Comparison of ENCODE assay signal across 12 mouse cellular contexts in genomic region chr19:8817001-8817400, GRCm38 (mm10). TPM values are rescaled to one million over a fixed set of nuclear protein-coding genes. Genes with fewer than 3 reads are reported as not detected.
A peak's percentile ranks its signal among the peaks of the same experiment; 100 is the strongest.
DNase-seq lines count a peak whose midpoint lies in the region; ATAC-seq and TF ChIP-seq lines count a peak whose summit lies in the region.
"Had no signal": no experiment of that assay in that cellular context is flagged by ENCODE, and none has a peak within 500 bp of the region (broad histone marks: within the 10 kb centered on the region; RNA-seq: fewer than 3 reads in every experiment).

No protein-coding gene starts in this region.

- H3K9me3 ChIP-seq in heart, embryonic 12.5 days (replicated peaks): no peaks in the 10 kb centered on the region
- H3K9me3 ChIP-seq in G1E (replicated peaks): no peaks in the 10 kb centered on the region
- H3K9me3 ChIP-seq in hindbrain, embryonic 14.5 days (ENCODE audit: control insufficient read depth, low read length): no peaks in the 10 kb centered on the region
- no peaks in the 10 kb centered on the region for H3K9me3 ChIP-seq in midbrain, embryonic 13.5 days

- TF ChIP-seq POLR2A in heart, adult 2 months (IDR thresholded peaks at IDR 0.05; ENCODE audit: insufficient read depth, low read depth, low read length): no peak

- H3K9ac ChIP-seq in heart, embryonic 12.5 days: peak overlapping the region; percentile 30; the same call in 1 of the 2 replicates
- H3K9ac ChIP-seq in heart, adult 2 months (ENCODE audit: low read depth, low read length): no peak overlapping the region
- peak overlapping the region; percentile 84 for H3K9ac ChIP-seq in hindbrain, embryonic 14.5 days
- peak overlapping the region; percentile 50 for H3K9ac ChIP-seq in midbrain, embryonic 13.5 days (replicated peaks)

- peaks cover 45% of the 10 kb centered on the region for H3K36me3 ChIP-seq in heart, embryonic 12.5 days
- H3K36me3 ChIP-seq in heart, adult 2 months (ENCODE audit: control insufficient read depth, insufficient read depth, low read length): peaks cover 6% of the 10 kb centered on the region
- H3K36me3 ChIP-seq in G1E (replicated peaks): peaks cover 57% of the 10 kb centered on the region
- H3K36me3 ChIP-seq in hindbrain, embryonic 14.5 days (replicated peaks; ENCODE audit: control insufficient read depth, insufficient read depth): peaks cover 35% of the 10 kb centered on the region
- H3K36me3 ChIP-seq in midbrain, embryonic 13.5 days: peaks cover 33% of the 10 kb centered on the region

- peaks cover 18% of the 10 kb centered on the region for H3K4me1 ChIP-seq in heart, embryonic 12.5 days (replicated peaks)
- peaks cover 5% of the 10 kb centered on the region for H3K4me1 ChIP-seq in heart, adult 2 months (ENCODE audit: control insufficient read depth, insufficient read depth, low read length)
- H3K4me1 ChIP-seq in G1E (ENCODE audit: insufficient read depth, low read depth, low read length): peaks cover 33% of the 10 kb centered on the region
- peaks cover 32% of the 10 kb centered on the region for H3K4me1 ChIP-seq in hindbrain, embryonic 14.5 days (replicated peaks; ENCODE audit: control insufficient read depth, insufficient read depth, low read length)
- peaks cover 49% of the 10 kb centered on the region for H3K4me1 ChIP-seq in midbrain, embryonic 13.5 days (replicated peaks)

- H3K4me2 ChIP-seq in heart, embryonic 12.5 days: peak overlapping the region; percentile 17; the same call in 1 of the 2 replicates
- peak overlapping the region; percentile 76 for H3K4me2 ChIP-seq in hindbrain, embryonic 14.5 days (replicated peaks)
- peak overlapping the region; percentile 26 for H3K4me2 ChIP-seq in midbrain, embryonic 13.5 days (replicated peaks)

- DNase-seq in heart, adult 2 months: no peak
- DNase-seq in G1E (ENCODE audit: low spot score) (no peak), adipocyte (ENCODE audit: low spot score) (no peak)
- no peak for DNase-seq in hindbrain, embryonic 14.5 days (ENCODE audit: low spot score)
- no peak for DNase-seq in layer of hippocampus, adult 2 months (ENCODE audit: low spot score in 2 of 2)
- no peak for DNase-seq in right cerebral cortex, adult 2 months (ENCODE audit: low spot score in 2 of 2)

- intact Hi-C loops in heart, adult 2 months (cut with DNase I): loop anchor here (5.0 kb wide), 4 partner anchors 45 to 95 kb away; partner anchors contain the start of genes 1700092M07Rik, Nxf1, Slc3a2 and Stx5a

- H3K79me2 ChIP-seq in heart, adult 2 months (replicated peaks; ENCODE audit: control insufficient read depth, insufficient read depth, low read length): peaks cover 1% of the 10 kb centered on the region; the same call in 1 of the 2 replicates

- WGBS in heart, embryonic 12.5 days: 82% methylated on average over 3 of the region's 3 CpGs
- WGBS in heart, adult 2 months: 61% methylated on average over 3 of the region's 3 CpGs
- WGBS in hindbrain, embryonic 14.5 days: 68% methylated on average over 3 of the region's 3 CpGs
- 40% methylated on average over 3 of the region's 3 CpGs for WGBS in midbrain, embryonic 13.5 days

- no peak overlapping the region for H3K27ac ChIP-seq in heart, embryonic 12.5 days (ENCODE audit: poor library complexity, severe bottlenecking)
- H3K27ac ChIP-seq in heart, adult 2 months: no peak overlapping the region
- no peak overlapping the region for H3K27ac ChIP-seq in hindbrain, embryonic 14.5 days
- no peak overlapping the region for H3K27ac ChIP-seq in midbrain, embryonic 13.5 days
- H3K27ac ChIP-seq in layer of hippocampus, adult 2 months: no peak overlapping the region

- H3K27me3 ChIP-seq in heart, embryonic 12.5 days (replicated peaks): no peaks in the 10 kb centered on the region
- H3K27me3 ChIP-seq in heart, adult 2 months (ENCODE audit: control insufficient read depth, insufficient read depth, low read length): no peaks in the 10 kb centered on the region
- no peaks in the 10 kb centered on the region for H3K27me3 ChIP-seq in G1E (ENCODE audit: insufficient read depth, low read length)
- H3K27me3 ChIP-seq in hindbrain, embryonic 14.5 days (ENCODE audit: control insufficient read depth, insufficient read depth, low read length): no peaks in the 10 kb centered on the region
- no peaks in the 10 kb centered on the region for H3K27me3 ChIP-seq in midbrain, embryonic 13.5 days

- no peak for TF ChIP-seq CTCF in heart, adult 2 months (IDR thresholded peaks at IDR 0.05)
- no peak for TF ChIP-seq CTCF in G1E (IDR thresholded peaks at IDR 0.05; ENCODE audit: low read depth, low read length)
- TF ChIP-seq CTCF in layer of hippocampus, adult 2 months (conservative IDR thresholded peaks at IDR 0.05): no peak

- H3K4me3 ChIP-seq in heart, embryonic 12.5 days: no peak overlapping the region
- no peak overlapping the region for H3K4me3 ChIP-seq in heart, adult 2 months
- peak overlapping the region; percentile 4; the same call in 1 of the 2 replicates for H3K4me3 ChIP-seq in G1E (ENCODE audit: low read depth, low read length)
- H3K4me3 ChIP-seq in hindbrain, embryonic 14.5 days (replicated peaks; ENCODE audit: low read length): 0 out of 2 replicates have a peak overlapping the region, but pooled peaks have one; percentile 7
- peak overlapping the region; percentile 9 for H3K4me3 ChIP-seq in midbrain, embryonic 13.5 days (replicated peaks)
- no peak overlapping the region for H3K4me3 ChIP-seq in layer of hippocampus, adult 2 months

- no peak for ATAC-seq in heart, embryonic 12.5 days (ENCODE audit: insufficient number of reproducible peaks, low FRiP score)
- no peak for ATAC-seq in G1E (ENCODE audit: extremely low read depth, insufficient number of reproducible peaks, low FRiP score, poor library complexity, severe bottlenecking)
- no peak for ATAC-seq in hindbrain, embryonic 14.5 days (ENCODE audit: low FRiP score)
- no peak for ATAC-seq in midbrain, embryonic 13.5 days
- ATAC-seq: activated CD4-positive, CD25-positive, alpha-beta regulatory T cell, adult 4 months had no signal

- TF ChIP-seq EP300 in heart, adult 2 months (IDR thresholded peaks at IDR 0.05; ENCODE audit: insufficient read depth, low read depth, low read length): no peak

RNA-seq across cellular contexts. Expression of gene Ttc9c, which starts 2.1 kb away (rescaled TPM):
- 36.3 and 37.0 TPM in 2 replicates for polyA plus RNA-seq in heart, embryonic 12.5 days (2016; fragmentation: Nextera tagmentation; extraction: Ambion mirVana)
- total RNA-seq in heart, adult 2 months (2021): 10 to 100 TPM; 14.1 TPM
- polyA plus RNA-seq in heart, adult 2 months (2012; rRNA removed): 9.5 and 17.8 TPM in 2 replicates
- 61.6 and 73.9 TPM in 2 replicates for total RNA-seq in G1E (2014; fragmentation: Nextera tagmentation)
- total RNA-seq in G1E (2017): 74.7 and 76.1 TPM in 2 replicates
- polyA plus RNA-seq in G1E (2012): 4.7 and 6.9 TPM in 2 replicates
- polyA plus RNA-seq in hindbrain, embryonic 14.5 days (2014; fragmentation: Nextera tagmentation; extraction: Ambion mirVana): 46.9 and 56.1 TPM in 2 replicates
- 66.1 and 70.3 TPM in 2 replicates for polyA plus RNA-seq in midbrain, embryonic 13.5 days (2015; fragmentation: Nextera tagmentation; extraction: Ambion mirVana)
- total RNA-seq in layer of hippocampus, adult 2 months (2021): 10 to 100 TPM; 36.5 to 37.9 TPM

RNA-seq across cellular contexts. Expression of gene Hnrnpul2, which starts 2.8 kb away (rescaled TPM):
- 3.8 TPM in 2 replicates for polyA plus RNA-seq in heart, embryonic 12.5 days (2016; fragmentation: Nextera tagmentation; extraction: Ambion mirVana)
- 10 to 100 TPM; 44.7 to 47.5 TPM for total RNA-seq in heart, adult 2 months (2021)
- 12.4 and 23.2 TPM in 2 replicates for polyA plus RNA-seq in heart, adult 2 months (2012; rRNA removed)
- total RNA-seq in G1E (2014; fragmentation: Nextera tagmentation) (75.0 and 82.1 TPM in 2 replicates), G1E (2017) (33.7 and 45.9 TPM in 2 replicates)
- polyA plus RNA-seq in G1E (2012): 114 and 136 TPM in 2 replicates
- 8.0 and 8.4 TPM in 2 replicates for polyA plus RNA-seq in hindbrain, embryonic 14.5 days (2014; fragmentation: Nextera tagmentation; extraction: Ambion mirVana)
- polyA plus RNA-seq in midbrain, embryonic 13.5 days (2015; fragmentation: Nextera tagmentation; extraction: Ambion mirVana): 6.1 and 6.4 TPM in 2 replicates
- total RNA-seq in layer of hippocampus, adult 2 months (2021): 100 to 1,000 TPM; 123 to 127 TPM

RNA-seq across cellular contexts. Expression of gene AC129217.1, which starts 12.6 kb away (rescaled TPM):
- polyA plus RNA-seq in heart, embryonic 12.5 days (2016; fragmentation: Nextera tagmentation; extraction: Ambion mirVana): not detected in 2 replicates
- not detected for total RNA-seq in heart, adult 2 months (2021)
- not detected in 2 replicates for polyA plus RNA-seq in heart, adult 2 months (2012; rRNA removed)
- total RNA-seq in G1E (2014; fragmentation: Nextera tagmentation): not detected in 2 replicates
- 3.4 and 3.7 TPM in 2 replicates for total RNA-seq in G1E (2017)
- polyA plus RNA-seq in G1E (2012): 102 and 115 TPM in 2 replicates
- polyA plus RNA-seq in hindbrain, embryonic 14.5 days (2014; fragmentation: Nextera tagmentation; extraction: Ambion mirVana): not detected in 2 replicates
- not detected in 2 replicates for polyA plus RNA-seq in midbrain, embryonic 13.5 days (2015; fragmentation: Nextera tagmentation; extraction: Ambion mirVana)
- total RNA-seq in layer of hippocampus, adult 2 months (2021): 1 to 10 TPM in 1 of 2 experiments, not detected in 1; 3.4 TPM
- total RNA-seq: heart, postnatal 25 days had no signal
- polyA plus RNA-seq: activated CD4-positive, CD25-positive, alpha-beta regulatory T cell, adult 4 months; cortical plate, adult 2 months; liver, adult 2 months had no signal

RNA-seq across cellular contexts. Expression of gene Zbtb3, which starts 14.6 kb away (rescaled TPM):
- polyA plus RNA-seq in heart, embryonic 12.5 days (2016; fragmentation: Nextera tagmentation; extraction: Ambion mirVana): 3.8 and 4.1 TPM in 2 replicates
- total RNA-seq in heart, adult 2 months (2021): 1 to 10 TPM; 1.4 to 1.5 TPM
- 2.0 and 2.5 TPM in 2 replicates for polyA plus RNA-seq in heart, adult 2 months (2012; rRNA removed)
- total RNA-seq in G1E (2014; fragmentation: Nextera tagmentation): 0.73 and 1.7 TPM in 2 replicates
- 2.7 and 3.2 TPM in 2 replicates for total RNA-seq in G1E (2017)
- 1.7 and 1.8 TPM in 2 replicates for polyA plus RNA-seq in G1E (2012)
- 6.8 and 7.1 TPM in 2 replicates for polyA plus RNA-seq in hindbrain, embryonic 14.5 days (2014; fragmentation: Nextera tagmentation; extraction: Ambion mirVana)
- polyA plus RNA-seq in midbrain, embryonic 13.5 days (2015; fragmentation: Nextera tagmentation; extraction: Ambion mirVana): 8.1 and 8.3 TPM in 2 replicates
- total RNA-seq in layer of hippocampus, adult 2 months (2021): 1 to 10 TPM; 5.8 to 6.5 TPM

RNA-seq across cellular contexts. Expression of gene Polr2g, which starts 18.6 kb away (rescaled TPM):
- 137 and 145 TPM in 2 replicates for polyA plus RNA-seq in heart, embryonic 12.5 days (2016; fragmentation: Nextera tagmentation; extraction: Ambion mirVana)
- 10 to 100 TPM; 53.4 to 56.3 TPM for total RNA-seq in heart, adult 2 months (2021)
- 55.1 and 84.1 TPM in 2 replicates for polyA plus RNA-seq in heart, adult 2 months (2012; rRNA removed)
- total RNA-seq in G1E (2014; fragmentation: Nextera tagmentation): 112 and 137 TPM in 2 replicates
- total RNA-seq in G1E (2017): 104 and 122 TPM in 2 replicates
- polyA plus RNA-seq in G1E (2012): 6.8 and 9.8 TPM in 2 replicates
- polyA plus RNA-seq in hindbrain, embryonic 14.5 days (2014; fragmentation: Nextera tagmentation; extraction: Ambion mirVana): 134 and 145 TPM in 2 replicates
- 163 and 164 TPM in 2 replicates for polyA plus RNA-seq in midbrain, embryonic 13.5 days (2015; fragmentation: Nextera tagmentation; extraction: Ambion mirVana)
- total RNA-seq in layer of hippocampus, adult 2 months (2021): 100 to 1,000 TPM; 113 to 120 TPM

Comparison
In these comparisons a context has a peak if more than half of its experiments do, and no peak if none do; other contexts are left out.
1. H3K4me2 ChIP-seq: peak in every context shown above with its lines; median percentile 76 in hindbrain, embryonic 14.5 days; 26 in midbrain, embryonic 13.5 days; 17 in heart, embryonic 12.5 days.
2. H3K4me3 ChIP-seq: peak in G1E (single experiment), hindbrain, embryonic 14.5 days (single experiment) and midbrain, embryonic 13.5 days (single experiment); none in heart, embryonic 12.5 days (single experiment), heart, adult 2 months (single experiment) and layer of hippocampus, adult 2 months (single experiment).
3. RNA of gene AC129217.1, which starts 12.6 kb away (polyA plus RNA-seq): 102 to 115 TPM in G1E; not detected in heart, embryonic 12.5 days, not detected in heart, adult 2 months, not detected in hindbrain, embryonic 14.5 days and not detected in midbrain, embryonic 13.5 days; every median in the first group is over 10 times any median in the second.